Mouse (Mus musculus) layer of hippocampus, adult 6 months (tissue): ENCODE results near the gene Glb1l3. TPM values are rescaled to one million over a fixed set of nuclear protein-coding genes. Genes with fewer than 3 reads are reported as not detected.

Source experiments
- long read RNA-seq, 2 experiments: library from polyadenylated mRNA; unstranded; transcript quantifications; one replicate each; pipeline ENCODE4 v2.0.0; 2019 to 2020
- polyA plus RNA-seq: library from polyadenylated mRNA; unstranded; fragments of <200 nt; fragmentation: Nextera tagmentation; gene quantifications from 2 replicates; pipeline ENCODE4 v1.2.3, GENCODE M21; 2021

Glb1l3 gene
- polyA plus RNA-seq = not detected in 2 replicates
- long read RNA-seq, experiment 1 = 0 reads
- long read RNA-seq, experiment 2 = 0 reads

DNA sequence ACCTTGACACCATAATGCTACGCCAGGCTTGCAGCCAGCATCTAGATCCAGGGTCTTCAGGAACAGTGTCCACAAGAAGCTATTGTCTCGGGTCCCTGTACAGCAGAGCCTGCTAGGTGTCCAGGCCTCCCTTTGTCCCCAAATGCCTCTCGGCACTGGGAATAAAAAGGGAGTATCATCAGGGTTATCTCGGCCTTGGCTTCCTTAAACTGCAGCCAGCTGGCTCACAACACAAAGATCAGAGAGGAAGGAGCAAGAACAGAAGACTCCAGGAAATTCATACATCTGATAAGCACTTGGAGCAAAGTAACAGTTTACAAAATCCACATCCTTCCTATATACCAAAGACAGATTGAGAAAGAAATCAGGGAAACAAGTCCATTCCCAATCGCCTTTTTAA, at the start of gene Glb1l3:
Glb1l3 (minus strand) TSS at position 140 of the 400 bp plus-strand sequence.

DNA sequence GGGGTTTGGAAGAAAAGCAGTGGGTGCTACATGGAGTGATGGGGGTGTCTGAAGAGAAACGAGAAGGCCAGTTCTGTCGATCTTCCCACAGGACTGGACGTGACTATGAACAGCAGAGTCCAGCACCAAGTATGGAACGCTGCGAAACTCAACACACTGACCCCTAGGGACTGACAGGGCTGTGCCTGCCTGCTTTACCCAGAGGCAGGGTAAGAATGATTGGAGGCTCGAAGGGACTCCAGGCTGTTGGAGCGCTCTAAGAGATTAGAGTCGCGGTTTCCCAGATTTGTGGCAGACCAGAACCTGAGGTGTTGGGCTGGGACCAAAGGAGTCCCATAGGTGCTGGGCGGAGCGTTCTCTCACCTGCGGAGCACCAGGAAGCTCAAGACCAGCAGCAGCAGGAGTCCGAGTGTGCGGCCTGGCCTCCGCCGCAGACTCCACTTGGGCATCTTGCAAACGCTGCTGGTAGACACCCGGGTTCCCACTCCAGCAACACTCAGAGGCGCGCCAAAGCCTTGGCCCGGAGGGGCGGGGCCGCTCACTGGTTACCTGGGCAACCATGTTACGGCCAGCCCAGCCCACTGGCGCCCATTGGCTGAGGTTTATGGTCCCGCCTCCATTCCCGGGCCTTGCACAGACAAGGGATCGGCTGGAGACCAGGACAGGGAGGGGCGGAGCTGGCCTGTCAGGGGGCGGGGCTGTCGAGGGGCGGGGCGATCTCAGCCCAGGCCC, 54.6 kb downstream of the Glb1l3 start, which contains the start of gene Glb1l2:
Glb1l2 (minus strand) TSS at position 534 of the 732 bp plus-strand sequence.

Other genes with a start within 250 kb of the Glb1l3 start
- 39.0 and 66.8 TPM in 2 replicates for gene B3gat1, start 127.2 kb downstream of the Glb1l3 start, polyA plus RNA-seq
- 0.50 and 1.5 TPM in 2 replicates for gene Glb1l2, start 54.4 kb downstream of the Glb1l3 start, polyA plus RNA-seq
- gene Gm1110, start 62.2 kb upstream of the Glb1l3 start, polyA plus RNA-seq = 0.15 and 0.25 TPM in 2 replicates
- gene Acad8, start 138.7 kb upstream of the Glb1l3 start, polyA plus RNA-seq = 23.1 and 38.2 TPM in 2 replicates
- 72.4 and 93.4 TPM in 2 replicates for gene Thyn1, start 138.8 kb upstream of the Glb1l3 start, polyA plus RNA-seq
- gene Vps26b, start 169.2 kb upstream of the Glb1l3 start, polyA plus RNA-seq = 54.8 and 60.5 TPM in 2 replicates
- gene Ncapd3, start 169.3 kb upstream of the Glb1l3 start, polyA plus RNA-seq = 4.8 and 5.0 TPM in 2 replicates